Mouse (Mus musculus): ENCODE measurements around the gene Gm35549.
A peak's percentile ranks its signal among the peaks of the same experiment; 100 is the strongest.
"Not testable (repeated sequence)": the region's sequence is repeated elsewhere in the genome, so short reads cannot be mapped to it uniquely, and the experiment has no call there.

Gm35549 gene

DNA sequence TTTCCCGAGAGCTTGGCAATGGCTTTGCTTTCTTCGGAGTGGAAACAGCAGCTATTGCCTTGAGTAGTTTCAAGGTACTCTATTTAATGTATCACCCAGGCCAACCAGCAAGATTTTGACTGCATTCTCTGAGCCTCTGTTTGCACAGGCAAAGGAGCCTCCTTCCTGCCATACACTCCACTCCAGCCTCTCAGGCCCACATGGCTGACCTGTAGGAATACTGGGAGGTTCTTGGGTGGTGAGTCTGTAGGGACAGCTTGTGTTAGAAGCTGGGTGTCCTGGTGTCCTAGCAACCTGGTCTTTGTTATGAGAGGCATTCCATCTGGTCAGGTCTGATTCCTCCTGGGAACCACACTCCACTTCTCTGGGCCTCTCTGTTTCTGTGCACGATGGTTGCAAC is at the start of gene Gm35549:
Gene Gm35549, minus strand, starts transcription at position 276 of the 400 bp plus-strand sequence.
- DNase-seq, result no peak

DNA sequence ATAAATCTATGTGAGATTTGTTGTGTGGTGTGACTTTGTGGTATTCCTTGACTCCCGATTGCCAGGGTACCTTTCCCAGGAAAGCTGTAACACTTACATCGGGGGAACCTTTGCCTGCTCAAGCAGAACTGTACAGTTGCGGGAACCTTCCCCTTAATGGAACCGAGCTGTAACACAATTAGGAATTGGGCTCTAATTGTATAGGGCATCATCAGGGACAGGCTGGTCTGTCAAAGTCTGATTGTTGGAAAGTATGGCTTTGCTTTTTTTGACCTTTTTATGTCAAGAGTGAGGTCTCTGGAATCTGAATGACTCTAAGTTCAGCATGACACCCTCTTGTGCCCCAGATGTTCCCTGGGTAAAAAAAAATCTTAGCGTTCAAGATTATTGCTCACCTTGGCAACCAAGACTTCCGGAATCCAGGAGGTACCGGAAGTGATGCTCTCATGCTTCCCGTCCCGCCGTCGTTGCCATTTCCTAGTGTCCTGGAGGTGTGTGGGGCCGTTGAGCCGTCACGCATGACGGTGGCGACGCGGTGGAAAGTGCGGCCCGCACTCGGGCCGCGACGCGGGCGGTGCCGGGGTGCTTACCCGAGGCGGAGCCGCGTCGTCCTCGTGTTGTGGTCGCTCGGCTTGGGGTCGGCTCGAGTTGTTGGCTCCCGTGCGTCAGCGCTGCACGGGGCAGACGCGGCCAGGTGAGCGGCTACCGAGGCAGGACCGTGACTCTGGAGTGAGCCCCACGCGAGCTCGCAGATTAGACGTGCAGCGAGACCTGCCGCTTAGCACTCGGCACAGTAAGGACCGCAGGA is 42.7 kb upstream of the Gm35549 start:
- DNase-seq, result peak; percentile 85

DNA sequence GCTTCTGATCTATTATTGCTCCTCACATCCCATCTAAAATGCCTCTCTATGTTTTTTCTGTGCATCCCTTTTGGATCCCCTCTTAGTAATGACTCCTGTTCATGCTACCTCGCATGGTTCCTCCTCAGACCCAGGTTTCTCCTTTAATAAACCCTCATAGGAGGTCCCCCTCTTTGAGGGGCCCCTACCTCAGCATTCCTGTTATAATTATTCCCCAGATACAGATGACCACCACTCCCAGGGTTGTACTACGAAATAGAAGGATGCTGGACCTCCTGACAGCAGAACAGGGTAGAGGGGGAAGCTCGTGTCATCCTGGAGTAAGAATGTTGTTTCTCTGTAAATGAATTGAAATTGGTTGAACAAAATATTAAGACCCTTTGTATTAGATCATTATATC is 41.5 kb upstream of the Gm35549 start, which contains the start of gene Zkscan7:
Gene Zkscan7, plus strand, starts transcription at position 301 of the 400 bp plus-strand sequence.
- no peak for DNase-seq

DNA sequence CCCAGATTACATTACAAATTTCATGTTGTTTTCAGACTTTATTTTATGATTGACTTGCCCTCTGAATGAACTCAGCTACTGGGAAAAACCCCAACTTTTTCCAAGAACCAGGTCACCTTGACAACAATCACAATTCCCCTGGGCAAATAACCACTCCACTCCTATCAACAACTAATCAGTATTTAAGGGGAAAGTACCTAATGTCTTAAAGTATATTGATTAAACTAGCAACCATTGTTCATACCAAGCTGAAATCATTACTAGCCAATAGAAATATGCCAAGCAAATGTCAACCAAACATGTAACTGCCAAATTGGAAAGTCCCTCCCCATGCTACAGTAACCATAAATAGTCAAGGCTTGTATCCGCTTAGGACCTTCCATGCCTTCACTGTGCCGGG is 31.3 kb upstream of the Gm35549 start:
- no peak for DNase-seq

DNA sequence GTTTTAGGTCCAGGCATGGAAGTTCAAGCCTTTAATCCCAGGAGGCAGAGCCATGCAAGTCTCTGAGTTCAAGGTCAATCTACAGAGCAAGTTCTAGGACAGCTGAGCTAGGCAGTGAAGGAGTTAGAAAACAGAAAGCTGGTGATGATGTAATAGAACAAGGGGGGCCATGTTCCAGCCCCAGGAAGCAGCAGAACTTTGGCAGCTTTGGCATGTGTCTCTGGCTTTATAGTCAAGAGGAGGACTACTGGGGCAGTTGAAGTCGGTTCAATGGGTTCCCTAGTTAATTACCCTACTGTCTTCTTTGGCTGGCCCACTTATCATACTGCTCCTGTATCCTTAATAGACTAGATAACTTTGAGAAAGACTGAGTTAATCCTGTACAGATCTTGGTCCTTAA is 30.8 kb upstream of the Gm35549 start:
- no peak for DNase-seq

DNA sequence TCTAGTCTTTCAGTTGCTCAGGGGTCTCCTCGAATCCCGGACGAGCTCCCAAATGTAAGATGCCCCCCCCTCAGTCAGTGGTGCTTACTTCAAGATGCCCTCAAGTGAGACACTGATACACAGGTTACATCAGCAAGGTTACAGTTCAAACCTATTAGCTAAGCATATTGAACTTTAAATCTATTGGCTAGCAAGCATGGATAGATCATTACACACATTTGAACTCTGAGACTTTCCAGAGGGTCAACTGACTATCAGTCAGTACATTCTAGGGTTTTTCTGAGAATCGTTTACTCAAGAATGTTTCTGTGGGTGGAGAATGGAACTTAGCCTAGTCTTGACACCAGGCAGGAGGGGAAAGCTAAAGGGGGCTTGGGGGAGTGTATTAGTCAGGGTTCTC is 28.8 kb upstream of the Gm35549 start:
- no peak for DNase-seq

DNA sequence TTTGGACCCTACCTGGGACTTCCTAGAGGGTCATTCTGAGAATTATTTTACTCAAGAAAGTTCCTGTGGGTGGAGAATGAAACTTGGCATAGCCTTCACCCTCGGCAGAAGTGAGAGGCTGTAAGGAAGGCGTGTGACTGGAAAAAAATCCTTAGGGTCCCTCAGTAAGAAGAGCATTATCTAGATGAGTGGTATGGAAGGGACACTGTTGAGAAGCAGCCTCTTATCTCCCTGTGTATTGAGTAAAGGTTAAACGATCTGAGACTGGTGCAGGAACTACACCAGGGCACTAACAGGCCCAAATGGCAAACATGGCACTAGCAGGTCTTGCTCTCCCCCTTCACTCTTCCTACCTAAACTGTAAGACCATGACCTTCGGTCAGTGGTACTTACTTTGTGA is 22.4 kb upstream of the Gm35549 start:
- DNase-seq, result no peak

DNA sequence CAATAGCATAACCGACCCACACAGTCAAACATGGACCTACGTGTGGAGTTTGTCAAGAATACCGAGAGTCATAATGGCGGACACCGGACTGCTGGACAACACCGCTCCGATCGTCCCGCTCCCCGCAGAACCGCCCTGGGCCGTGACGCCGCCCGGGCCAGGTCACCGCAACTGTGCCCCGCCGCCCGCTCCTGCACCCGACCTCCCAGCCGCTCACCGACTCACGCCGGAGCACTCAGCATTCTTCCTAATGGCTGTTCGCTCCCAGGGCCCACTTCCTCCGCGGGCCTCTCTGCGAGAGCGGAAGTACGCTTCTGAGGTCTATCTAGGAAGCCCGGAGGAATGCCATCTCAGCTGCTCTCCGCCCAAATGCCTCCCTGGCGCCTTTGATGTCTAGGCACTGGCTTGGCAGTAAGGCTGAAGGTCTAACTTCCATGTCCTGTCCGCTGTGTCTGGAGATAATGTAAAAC is 21.9 kb upstream of the Gm35549 start, which contains the start of gene Zfp445:
Gene Zfp445, minus strand, starts transcription at position 310 of the 470 bp plus-strand sequence.
- DNase-seq, result peak; percentile 95

DNA sequence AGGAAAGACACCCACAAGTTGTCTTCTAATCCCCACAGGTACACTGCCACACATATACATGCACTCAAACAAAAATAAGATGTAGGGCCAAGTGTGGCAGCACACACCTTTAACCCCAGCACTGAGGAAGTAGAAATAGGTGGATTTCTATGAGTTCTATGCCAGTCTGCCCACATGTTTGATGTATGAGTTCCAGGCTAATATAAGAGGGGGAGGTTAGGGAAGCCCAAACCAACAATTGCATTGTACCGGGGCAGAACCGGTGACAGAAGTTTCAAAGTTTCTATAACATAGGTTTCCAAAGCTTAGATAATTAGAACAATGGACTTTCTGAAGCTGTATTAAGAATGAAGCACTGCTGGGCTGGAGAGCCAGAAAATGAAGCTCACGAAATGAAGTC is 21.0 kb upstream of the Gm35549 start:
- no peak for DNase-seq

DNA sequence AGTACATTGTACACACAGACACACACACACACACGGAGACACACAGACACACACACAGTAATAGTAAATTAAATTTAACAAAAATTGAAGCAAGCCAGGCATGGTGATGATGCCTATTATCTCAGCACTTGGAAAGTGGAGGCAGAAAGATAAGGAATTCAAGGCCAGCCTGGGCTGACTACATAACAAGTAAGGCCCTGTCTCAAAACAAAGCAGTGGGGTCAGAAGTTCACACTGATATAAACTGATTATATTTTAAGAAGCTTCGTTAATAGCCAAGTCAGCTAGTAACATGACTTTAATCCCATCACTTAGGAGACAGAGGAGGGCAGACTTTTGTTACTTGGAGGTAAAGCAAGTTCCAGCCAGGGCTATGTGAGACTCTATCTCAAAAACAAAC is 19.9 kb upstream of the Gm35549 start:
- no peak for DNase-seq

DNA sequence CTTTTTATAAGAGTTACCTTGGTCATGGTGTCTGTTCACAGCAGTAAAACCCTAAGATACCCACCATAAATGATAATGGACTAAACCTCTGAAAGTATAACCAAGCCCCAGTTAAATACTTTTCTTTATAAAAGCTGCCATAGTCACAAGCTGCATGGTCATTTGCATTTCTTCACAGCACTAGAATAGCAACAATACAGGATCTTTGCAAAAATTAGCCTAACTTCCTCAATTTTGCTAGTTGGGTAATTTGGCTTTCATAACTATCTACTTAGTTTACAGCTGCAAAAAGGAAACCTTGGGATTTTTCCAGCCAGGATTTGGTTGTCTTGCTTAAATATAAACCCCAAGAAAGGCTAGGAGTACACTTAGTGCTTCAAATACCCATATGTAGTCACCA is 16.9 kb upstream of the Gm35549 start:
- DNase-seq, result no peak

DNA sequence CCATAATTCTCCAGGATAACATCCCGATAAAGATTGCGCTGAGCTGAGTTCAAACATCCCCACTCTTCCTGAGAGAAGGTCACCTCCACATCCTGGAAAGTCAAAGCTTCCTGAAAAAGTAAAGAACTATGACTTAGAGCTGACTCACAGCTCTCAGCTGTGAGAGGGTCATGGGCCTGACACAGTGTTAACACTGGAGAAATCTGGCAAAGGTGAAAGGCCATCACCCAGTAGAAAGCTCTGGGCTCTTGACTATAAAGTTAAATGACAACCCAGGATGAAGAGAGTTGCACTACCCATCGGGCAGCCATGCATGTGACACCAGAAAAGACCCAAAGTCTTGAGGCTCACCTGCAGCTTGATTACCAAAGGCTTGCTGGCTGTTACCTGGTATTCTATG is 12.9 kb upstream of the Gm35549 start:
- no peak for DNase-seq

DNA sequence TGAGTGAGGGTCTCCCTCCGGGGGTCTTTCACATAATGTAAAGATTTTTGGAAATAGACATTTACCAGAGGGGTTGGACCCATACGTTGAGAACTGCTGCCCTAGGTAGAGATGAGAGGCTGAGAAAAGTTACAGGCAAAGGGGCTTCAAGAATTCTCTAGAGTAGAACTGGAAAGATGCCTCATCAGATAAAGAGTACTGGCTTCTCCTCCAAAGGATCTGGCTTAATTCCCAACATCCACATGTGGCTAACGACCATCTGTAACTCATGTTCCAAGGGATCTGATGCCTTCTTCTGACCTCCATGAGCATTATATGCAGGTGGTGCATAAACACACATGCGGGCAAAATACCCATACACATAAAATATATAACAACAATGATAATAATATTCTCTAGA is 11.8 kb upstream of the Gm35549 start:
- no peak for DNase-seq

DNA sequence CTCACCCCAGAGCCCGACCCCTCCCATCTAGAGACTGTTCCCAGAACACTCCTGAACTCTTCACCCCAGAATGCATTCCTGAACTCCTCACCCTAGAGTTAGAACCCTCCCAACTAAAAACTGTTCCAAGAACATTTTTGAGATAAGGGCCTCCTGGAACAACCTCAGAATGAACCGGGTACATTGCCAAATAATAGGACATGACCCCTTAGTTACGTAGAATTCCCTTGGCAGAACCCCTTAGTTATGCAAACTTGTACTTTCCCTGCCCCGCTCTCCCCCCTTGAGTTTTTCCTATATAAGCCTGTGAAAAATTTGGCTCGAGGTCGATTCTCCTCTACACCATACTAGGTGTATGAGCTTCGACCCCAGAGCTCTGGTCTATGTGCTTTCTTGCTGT is 11.3 kb upstream of the Gm35549 start:
- DNase-seq, result not testable (repeated sequence)

DNA sequence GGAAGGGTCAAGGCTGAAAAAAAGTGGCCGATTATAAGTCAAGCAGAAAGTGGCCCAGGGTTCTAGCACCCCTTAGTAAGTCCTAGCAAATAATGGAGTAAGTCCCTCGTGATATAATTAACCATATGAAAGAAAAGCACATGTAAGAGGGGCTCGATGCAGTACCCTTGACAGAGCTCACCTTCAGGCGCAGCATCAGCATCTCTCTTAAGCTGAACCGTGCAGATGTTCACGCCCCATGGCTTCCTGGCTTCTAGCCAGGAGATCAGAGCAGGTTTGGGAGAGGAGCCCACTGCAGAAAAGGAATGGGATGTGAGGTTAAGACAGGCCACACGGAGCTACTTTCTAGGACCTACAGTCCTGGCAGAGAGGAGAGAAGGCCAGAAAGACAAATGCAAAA is 10.7 kb upstream of the Gm35549 start:
- no peak for DNase-seq

DNA sequence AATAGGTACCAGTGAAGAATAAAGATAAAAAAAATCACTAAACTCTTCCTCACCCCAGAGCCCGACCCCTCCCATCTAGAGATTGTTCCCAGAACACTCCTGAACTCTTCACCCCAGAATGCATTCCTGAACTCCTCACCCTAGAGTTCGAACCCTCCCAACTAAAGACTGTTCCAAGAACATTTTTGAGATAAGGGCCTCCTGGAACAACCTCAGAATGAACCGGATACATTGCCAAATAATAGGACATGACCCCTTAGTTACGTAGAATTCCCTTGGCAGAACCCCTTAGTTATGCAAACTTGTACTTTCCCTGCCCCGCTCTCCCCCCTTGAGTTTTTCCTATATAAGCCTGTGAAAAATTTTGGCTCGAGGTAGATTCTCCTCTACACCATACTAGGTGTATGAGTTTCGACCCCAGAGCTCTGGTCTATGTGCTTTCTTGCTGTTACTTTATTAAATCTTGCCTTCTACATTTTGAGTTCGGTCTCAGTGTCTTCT is 4.0 kb upstream of the Gm35549 start:
- not testable (repeated sequence) for DNase-seq

DNA sequence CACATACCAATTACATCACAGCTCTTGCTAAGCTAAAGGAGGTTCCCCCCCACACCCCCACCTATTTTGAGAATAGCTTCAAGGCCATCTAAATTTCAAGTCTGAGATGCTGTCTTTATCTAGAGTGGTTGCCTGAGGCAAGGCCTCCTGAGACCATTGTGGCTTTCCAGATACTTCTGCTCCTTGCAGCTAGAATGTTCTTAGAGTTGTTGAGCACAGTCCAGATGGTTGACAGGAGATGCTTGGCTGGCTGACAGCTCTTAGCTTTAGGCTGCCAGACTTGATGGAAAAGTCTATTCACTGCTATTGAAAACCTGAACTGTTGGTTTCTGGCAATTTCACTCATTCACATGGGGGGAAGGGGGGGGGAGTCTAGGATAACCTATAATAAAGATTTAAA is 2.3 kb upstream of the Gm35549 start:
- DNase-seq, result no peak

DNA sequence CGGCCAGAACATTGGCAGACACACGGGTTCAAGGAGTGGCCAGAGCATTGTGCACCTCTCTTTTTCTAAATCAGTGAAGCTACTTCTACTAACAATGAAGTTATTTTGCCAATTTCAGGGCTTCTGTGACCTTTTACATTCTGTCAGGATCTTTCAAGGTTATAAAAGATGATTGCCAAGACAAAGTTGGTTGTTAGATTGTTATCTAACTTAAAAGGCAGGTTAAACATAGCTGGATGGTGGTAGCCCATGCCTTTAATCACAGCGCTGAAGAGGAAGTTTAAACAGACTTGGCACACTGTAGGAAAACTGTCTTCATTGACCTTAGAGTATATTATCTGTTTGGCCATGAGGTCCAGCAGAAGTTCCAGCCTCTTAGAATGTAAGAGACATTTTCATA is 1.8 kb upstream of the Gm35549 start:
- no peak for DNase-seq

DNA sequence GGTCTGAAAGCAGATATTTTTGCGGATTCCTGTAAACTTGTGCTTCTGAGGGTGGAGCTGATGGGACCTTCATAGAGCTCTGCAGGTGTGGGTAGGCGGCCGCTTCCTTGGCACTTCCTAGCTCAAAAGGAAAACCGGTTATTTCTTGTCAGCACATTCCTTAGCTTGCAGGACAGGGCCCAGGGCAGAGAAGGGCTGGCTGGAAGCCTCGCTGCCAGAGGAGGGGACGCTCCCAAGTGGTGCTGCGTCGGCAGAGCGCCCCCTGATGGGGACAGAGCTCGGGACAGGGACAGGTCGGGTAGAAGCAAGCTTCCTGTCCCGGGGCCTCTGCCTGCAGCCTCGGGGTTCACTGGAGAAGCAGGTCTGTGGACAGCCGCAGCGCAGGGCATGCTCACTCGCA is 6.2 kb downstream of the Gm35549 start:
- DNase-seq, result peak; percentile 58

DNA sequence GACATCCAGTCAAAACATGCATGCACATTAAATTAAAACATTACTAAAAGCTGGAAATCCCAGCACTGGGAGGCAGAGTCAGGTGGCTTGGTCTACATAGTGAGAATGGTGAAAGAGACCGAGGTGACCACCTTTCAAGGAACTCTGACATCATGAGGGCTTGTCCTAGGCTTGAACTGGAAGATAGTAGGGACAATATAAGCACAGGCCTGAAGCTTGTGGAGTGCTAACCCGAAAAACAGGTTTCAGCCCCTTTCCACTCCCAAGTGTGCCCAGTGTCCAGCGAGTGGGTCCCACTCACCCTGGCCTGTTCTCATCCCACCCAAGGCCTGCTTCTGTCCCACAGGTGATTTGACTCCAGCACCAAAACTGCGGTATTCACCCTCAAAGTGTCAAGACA is 6.6 kb downstream of the Gm35549 start:
- DNase-seq, result no peak

DNA sequence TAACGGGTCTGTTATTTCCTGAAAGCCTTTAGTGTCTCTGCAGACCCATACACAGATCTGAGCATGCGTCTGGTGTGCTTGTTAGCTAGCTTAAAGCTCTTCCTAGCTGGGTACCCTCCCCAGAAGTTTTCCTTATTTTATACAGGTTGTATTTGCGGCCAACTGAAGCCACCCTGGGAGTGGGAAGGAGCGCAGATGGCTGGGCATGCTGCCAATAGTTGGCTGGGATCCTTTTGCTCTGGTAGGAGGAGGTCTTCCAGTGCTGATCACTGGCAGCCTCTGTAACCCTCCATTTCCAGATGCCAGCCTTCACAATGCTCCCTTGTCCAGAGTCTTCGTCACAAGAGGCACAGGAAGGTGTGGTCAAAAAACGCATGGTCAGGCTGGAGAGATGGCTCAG is 7.0 kb downstream of the Gm35549 start:
- no peak for DNase-seq

DNA sequence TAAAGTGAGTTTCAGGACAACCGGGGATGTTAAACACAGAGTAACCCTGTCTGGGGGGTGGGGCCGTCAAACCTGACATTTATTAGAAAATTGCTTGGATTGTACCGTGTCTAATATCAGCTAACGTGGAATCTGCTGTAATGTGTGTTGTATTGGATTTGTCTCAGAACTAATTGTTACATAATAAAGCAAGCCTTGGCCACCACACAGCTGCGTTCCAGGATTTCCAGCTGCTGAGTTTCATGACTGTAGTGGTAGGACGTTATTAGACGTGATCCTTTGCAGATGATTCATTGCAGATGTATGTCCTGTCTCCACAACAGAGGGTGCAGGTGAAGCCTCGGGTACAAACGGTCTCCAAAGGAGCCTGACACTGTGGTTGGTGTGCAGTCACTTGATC is 7.7 kb downstream of the Gm35549 start:
- DNase-seq, result no peak

DNA sequence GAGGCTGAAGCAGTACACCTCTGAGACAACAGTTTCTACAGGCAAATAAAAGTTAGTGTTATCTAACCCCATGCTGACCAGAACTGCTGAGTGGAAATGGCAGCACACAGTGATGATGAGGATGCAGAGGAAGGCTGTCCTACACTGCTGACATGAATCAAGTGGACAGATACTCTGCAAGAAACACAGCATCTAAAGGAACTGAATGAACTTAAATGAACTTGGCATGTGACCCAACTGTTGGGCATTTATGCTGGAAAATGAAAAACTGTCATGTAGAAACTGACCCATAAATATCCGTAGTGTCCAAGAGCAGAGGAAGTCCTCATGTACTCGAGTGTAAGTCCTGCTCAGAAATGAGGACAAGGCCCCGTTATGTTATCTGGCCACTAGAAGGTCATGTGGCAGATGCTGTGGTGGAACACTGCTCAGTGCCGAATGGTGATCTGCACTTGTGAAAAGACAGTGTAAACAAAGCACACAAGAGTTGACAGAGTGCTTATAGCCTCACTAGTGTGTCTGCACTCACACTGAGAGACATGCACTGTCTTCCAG is 13.9 kb downstream of the Gm35549 start:
- DNase-seq, result no peak

DNA sequence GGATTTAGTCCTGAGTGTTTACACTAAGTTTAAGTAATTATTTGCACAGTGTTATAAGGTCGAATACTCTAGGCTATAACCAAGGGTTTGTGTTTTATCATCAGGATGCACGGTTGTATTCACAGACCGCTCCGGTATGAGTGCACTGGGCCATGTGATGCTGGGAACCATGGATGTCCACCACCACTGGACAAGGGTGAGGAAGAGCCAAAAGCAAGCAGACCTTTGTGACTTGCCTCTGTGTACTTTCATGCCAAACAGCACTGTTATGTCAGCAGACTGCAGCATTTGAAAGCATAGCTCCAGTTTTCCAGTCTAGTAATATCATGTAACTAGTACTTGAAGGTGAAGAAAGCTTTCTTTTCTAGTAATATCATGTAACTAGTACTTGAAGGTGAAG is 17.1 kb downstream of the Gm35549 start:
- DNase-seq, result no peak

Measured in embryo, embryonic 11 days (tissue).